Mouse (Mus musculus): Measurements from ENCODE around the gene 6430531B16Rik. TPM values are rescaled to one million over a fixed set of nuclear protein-coding genes. Genes with fewer than 3 reads are reported as not detected.

The 6430531B16Rik gene
- polyA plus RNA-seq, 1 experiment from 2014 or later, result not detected

DNA sequence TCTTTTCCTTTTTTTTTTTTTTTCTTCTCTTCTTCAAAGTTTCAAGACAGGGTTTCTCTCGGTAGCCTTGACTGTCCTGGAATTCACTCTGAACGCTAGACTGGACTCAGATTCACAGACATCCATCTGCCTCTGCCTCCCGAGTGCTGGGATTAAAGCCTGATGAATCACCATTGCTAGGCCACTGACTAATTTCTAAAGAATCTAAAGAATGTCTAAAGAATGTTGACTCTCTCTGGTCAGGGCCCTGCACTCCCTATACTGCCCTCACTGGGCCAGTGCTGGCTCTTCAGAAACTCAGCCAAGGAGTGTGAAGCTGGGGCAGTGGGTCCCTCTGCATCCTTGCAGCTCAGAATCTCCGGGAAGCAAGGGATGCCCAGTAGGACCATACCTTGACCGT, 3.1 kb downstream of the 6430531B16Rik start:
- no peak overlapping the region for H3K4me3 ChIP-seq (ENCODE audit: low read depth, low read length)
- no peaks in the 10 kb centered on the region for H3K4me1 ChIP-seq (replicated peaks; ENCODE audit: control insufficient read depth, insufficient read depth, low read length)
- H3K9ac ChIP-seq (ENCODE audit: low read depth, low read length), result no peak overlapping the region
- ATAC-seq (replicated peaks; ENCODE audit: low FRiP score) (no peak), DNase-seq (ENCODE audit: low spot score) (no peak)
- no peaks in the 10 kb centered on the region for H3K36me3 ChIP-seq (ENCODE audit: control insufficient read depth, insufficient read depth, low read length)
- peaks cover 3% of the 10 kb centered on the region; the same call in 1 of the 2 replicates for H3K27me3 ChIP-seq (replicated peaks; ENCODE audit: control insufficient read depth, insufficient read depth, low read length)
- no peak overlapping the region for H3K4me2 ChIP-seq
- 50% methylated on average over 5 of the region's 5 CpGs for WGBS
- no peak overlapping the region for H3K27ac ChIP-seq (ENCODE audit: low read depth, low read length)
- no peaks in the 10 kb centered on the region for H3K9me3 ChIP-seq (ENCODE audit: control insufficient read depth, low read length)

- no peaks in the 10 kb centered on the region for H3K4me1 ChIP-seq (replicated peaks; ENCODE audit: control insufficient read depth, insufficient read depth, low read length)
- ATAC-seq (replicated peaks; ENCODE audit: low FRiP score) (no peak), DNase-seq (ENCODE audit: low spot score) (no peak)
- H3K36me3 ChIP-seq (ENCODE audit: control insufficient read depth, insufficient read depth, low read length), result no peaks in the 10 kb centered on the region
- 60% methylated on average over 10 of the region's 10 CpGs for WGBS
- no peak overlapping the region for H3K4me2 ChIP-seq
- peaks cover 3% of the 10 kb centered on the region; the same call in 1 of the 2 replicates for H3K27me3 ChIP-seq (replicated peaks; ENCODE audit: control insufficient read depth, insufficient read depth, low read length)
- H3K4me3 ChIP-seq (ENCODE audit: low read depth, low read length), result no peak overlapping the region
- H3K9ac ChIP-seq (ENCODE audit: low read depth, low read length), result no peak overlapping the region
- no peak overlapping the region for H3K27ac ChIP-seq (ENCODE audit: low read depth, low read length)
- H3K9me3 ChIP-seq (ENCODE audit: control insufficient read depth, low read length), result no peaks in the 10 kb centered on the region
Measured at GRCm38 (mm10) chr7:139974307-139974706, 4.2 kb downstream of the 6430531B16Rik start.

- ATAC-seq (replicated peaks; ENCODE audit: low FRiP score) (no peak), DNase-seq (ENCODE audit: low spot score) (no peak)
- Histone ChIP-seq H3K9me3 (ENCODE audit: control insufficient read depth, low read length) (no peaks in the 10 kb centered on the region), H3K27me3 (replicated peaks; ENCODE audit: control insufficient read depth, insufficient read depth, low read length) (peaks cover 3% of the 10 kb centered on the region; the same call in 1 of the 2 replicates), H3K36me3 (ENCODE audit: control insufficient read depth, insufficient read depth, low read length) (no peaks in the 10 kb centered on the region), H3K4me1 (replicated peaks; ENCODE audit: control insufficient read depth, insufficient read depth, low read length) (no peaks in the 10 kb centered on the region), H3K4me2 (no peak overlapping the region), H3K9ac (ENCODE audit: low read depth, low read length) (no peak overlapping the region), H3K27ac (ENCODE audit: low read depth, low read length) (no peak overlapping the region), H3K4me3 (ENCODE audit: low read depth, low read length) (no peak overlapping the region)
Measured at GRCm38 (mm10) chr7:139972923-139973331, 5.6 kb downstream of the 6430531B16Rik start.

GRCm38 (mm10) chr7:139971436-139971835, 7.1 kb downstream of the 6430531B16Rik start:
- no peaks in the 10 kb centered on the region for H3K36me3 ChIP-seq (ENCODE audit: control insufficient read depth, insufficient read depth, low read length)
- H3K9ac ChIP-seq (ENCODE audit: low read depth, low read length), result 0 out of 2 replicates have a peak overlapping the region, but pooled peaks have one; percentile 14
- H3K27me3 ChIP-seq (replicated peaks; ENCODE audit: control insufficient read depth, insufficient read depth, low read length), result no peaks in the 10 kb centered on the region
- no peaks in the 10 kb centered on the region for H3K9me3 ChIP-seq (ENCODE audit: control insufficient read depth, low read length)
- no peak overlapping the region for H3K4me3 ChIP-seq (ENCODE audit: low read depth, low read length)
- ATAC-seq (replicated peaks; ENCODE audit: low FRiP score) (peak; percentile 57), DNase-seq (ENCODE audit: low spot score) (no peak)
- no peak overlapping the region for H3K4me2 ChIP-seq
- no peaks in the 10 kb centered on the region for H3K4me1 ChIP-seq (replicated peaks; ENCODE audit: control insufficient read depth, insufficient read depth, low read length)
- no peak overlapping the region for H3K27ac ChIP-seq (ENCODE audit: low read depth, low read length)
- WGBS, result 42% methylated on average over 6 of the region's 6 CpGs

DNA sequence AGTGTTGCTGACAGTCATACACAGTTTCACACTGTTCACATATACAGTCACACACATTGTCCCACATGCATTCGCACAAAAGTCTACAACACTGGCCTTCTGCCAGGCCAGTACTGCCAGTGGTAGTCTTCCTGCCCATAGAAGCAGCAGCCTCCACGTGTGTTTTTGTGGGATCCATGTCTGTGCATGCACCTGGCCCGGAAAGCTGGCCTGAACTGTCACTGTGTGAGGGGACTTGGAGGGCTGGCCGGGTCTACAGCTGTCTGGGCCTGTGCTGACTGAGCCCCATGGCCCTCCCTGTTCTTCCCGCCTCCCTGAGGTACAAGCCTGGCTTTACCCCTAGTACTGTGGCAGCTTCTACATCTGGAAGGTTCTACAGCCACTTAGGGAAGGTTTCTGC, 7.6 kb downstream of the 6430531B16Rik start:
- ATAC-seq (replicated peaks; ENCODE audit: low FRiP score), result no peak
- H3K36me3 ChIP-seq (ENCODE audit: control insufficient read depth, insufficient read depth, low read length), result no peaks in the 10 kb centered on the region
- H3K9me3 ChIP-seq (ENCODE audit: control insufficient read depth, low read length), result no peaks in the 10 kb centered on the region
- DNase-seq (ENCODE audit: low spot score), result no peak
- H3K4me3 ChIP-seq (ENCODE audit: low read depth, low read length), result no peak overlapping the region
- no peaks in the 10 kb centered on the region for H3K4me1 ChIP-seq (replicated peaks; ENCODE audit: control insufficient read depth, insufficient read depth, low read length)
- no peak overlapping the region for H3K9ac ChIP-seq (ENCODE audit: low read depth, low read length)
- H3K4me2 ChIP-seq, result no peak overlapping the region
- 77% methylated on average over 5 of the region's 5 CpGs for WGBS
- no peak overlapping the region for H3K27ac ChIP-seq (ENCODE audit: low read depth, low read length)
- no peaks in the 10 kb centered on the region for H3K27me3 ChIP-seq (replicated peaks; ENCODE audit: control insufficient read depth, insufficient read depth, low read length)

DNA sequence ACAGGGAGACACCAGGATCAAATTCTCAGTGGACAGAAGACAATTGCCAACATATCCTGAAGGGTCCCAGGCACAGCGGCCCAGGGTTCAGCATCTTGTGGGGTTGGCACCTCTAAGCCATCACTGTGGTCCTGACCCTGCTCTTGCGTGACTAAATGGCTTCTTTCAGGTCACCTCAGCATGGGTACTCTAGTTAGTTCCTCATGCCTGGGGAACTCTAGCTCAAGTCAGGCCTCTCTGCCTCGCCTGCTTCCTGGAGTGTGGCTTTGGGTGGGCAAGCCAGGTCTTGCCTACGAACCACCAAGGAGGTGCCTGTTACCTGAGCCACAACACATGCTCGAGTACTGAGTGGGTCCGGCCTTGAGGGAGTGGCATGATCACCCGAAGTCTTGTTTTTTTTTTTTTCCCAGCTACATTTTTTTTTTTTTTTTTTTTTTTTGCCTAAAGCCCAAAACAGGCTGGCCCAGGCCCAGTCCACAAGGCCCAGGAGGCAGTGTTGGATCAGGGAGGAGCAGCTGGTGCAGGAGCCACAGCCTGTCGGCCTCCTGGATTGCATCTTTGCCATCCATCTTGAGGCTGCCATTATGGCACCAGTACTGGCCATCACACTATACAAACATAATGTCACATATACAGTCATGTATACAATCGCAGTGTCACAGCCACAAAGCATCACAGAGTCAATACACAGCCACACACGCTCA, 8.2 kb downstream of the 6430531B16Rik start:
- no peak overlapping the region for H3K4me3 ChIP-seq (ENCODE audit: low read depth, low read length)
- 81% methylated on average over 10 of the region's 10 CpGs for WGBS
- no peak for ATAC-seq (replicated peaks; ENCODE audit: low FRiP score)

DNA sequence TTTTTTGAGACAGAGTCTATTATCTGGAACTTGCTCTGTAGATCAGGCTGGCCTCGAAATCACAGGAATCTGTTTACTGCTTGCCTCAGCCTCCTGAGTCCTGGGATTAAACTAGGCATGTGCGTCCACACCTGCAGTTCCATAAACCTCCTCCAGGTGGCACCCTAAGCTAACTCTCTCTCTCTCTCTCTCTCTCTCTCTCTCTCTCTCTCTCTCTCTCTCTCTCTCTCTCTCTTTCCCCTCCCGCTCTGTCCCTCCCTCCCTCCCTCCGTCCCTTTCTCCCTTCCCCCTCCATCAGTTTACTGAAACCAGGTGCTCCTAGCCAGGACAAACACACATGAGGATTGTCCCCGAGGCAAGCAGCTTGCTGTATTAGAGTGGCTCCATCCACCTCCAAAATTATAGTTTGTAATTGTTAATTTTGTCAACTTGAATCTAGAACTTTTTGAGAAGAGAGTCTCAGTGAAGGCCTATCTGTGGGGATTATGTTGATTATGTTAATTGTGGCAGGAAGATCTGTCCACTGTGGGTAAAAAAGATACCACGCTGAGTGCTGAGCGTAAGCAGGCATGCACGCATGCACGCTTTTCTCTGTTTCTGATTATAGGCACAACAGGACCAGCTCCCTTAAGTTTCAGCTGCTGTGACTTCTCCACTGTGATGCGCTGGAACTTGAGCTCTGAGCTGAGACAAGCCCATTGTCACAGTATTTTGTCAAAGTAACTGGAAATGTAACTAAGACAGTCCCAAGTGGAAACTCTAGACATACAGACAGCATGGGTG, 9.0 kb downstream of the 6430531B16Rik start:
- Histone ChIP-seq H3K27ac (ENCODE audit: low read depth, low read length) (no peak overlapping the region), H3K36me3 (ENCODE audit: control insufficient read depth, insufficient read depth, low read length) (no peaks in the 10 kb centered on the region), H3K4me1 (replicated peaks; ENCODE audit: control insufficient read depth, insufficient read depth, low read length) (no peaks in the 10 kb centered on the region), H3K27me3 (replicated peaks; ENCODE audit: control insufficient read depth, insufficient read depth, low read length) (no peaks in the 10 kb centered on the region), H3K4me3 (ENCODE audit: low read depth, low read length) (no peak overlapping the region), H3K4me2 (no peak overlapping the region), H3K9me3 (ENCODE audit: control insufficient read depth, low read length) (no peaks in the 10 kb centered on the region), H3K9ac (ENCODE audit: low read depth, low read length) (no peak overlapping the region)
- ATAC-seq (replicated peaks; ENCODE audit: low FRiP score), result no peak
- WGBS, result 42% methylated on average over 10 of the region's 10 CpGs
- no peak for DNase-seq (ENCODE audit: low spot score)

More for the DNA sequence above, 8.2 kb downstream of the 6430531B16Rik start:
- Histone ChIP-seq H3K36me3 (ENCODE audit: control insufficient read depth, insufficient read depth, low read length) (no peaks in the 10 kb centered on the region), H3K27ac (ENCODE audit: low read depth, low read length) (no peak overlapping the region), H3K9me3 (ENCODE audit: control insufficient read depth, low read length) (no peaks in the 10 kb centered on the region), H3K27me3 (replicated peaks; ENCODE audit: control insufficient read depth, insufficient read depth, low read length) (no peaks in the 10 kb centered on the region), H3K9ac (ENCODE audit: low read depth, low read length) (no peak overlapping the region), H3K4me2 (no peak overlapping the region), H3K4me1 (replicated peaks; ENCODE audit: control insufficient read depth, insufficient read depth, low read length) (no peaks in the 10 kb centered on the region)
- no peak for DNase-seq (ENCODE audit: low spot score)

GRCm38 (mm10) chr7:139968428-139968827, 10.1 kb downstream of the 6430531B16Rik start:
- H3K9me3 ChIP-seq (ENCODE audit: control insufficient read depth, low read length), result no peaks in the 10 kb centered on the region
- no peak overlapping the region for H3K27ac ChIP-seq (ENCODE audit: low read depth, low read length)
- H3K4me3 ChIP-seq (ENCODE audit: low read depth, low read length), result no peak overlapping the region
- ATAC-seq (replicated peaks; ENCODE audit: low FRiP score), result no peak
- H3K36me3 ChIP-seq (ENCODE audit: control insufficient read depth, insufficient read depth, low read length), result no peaks in the 10 kb centered on the region
- no peak for DNase-seq (ENCODE audit: low spot score)
- H3K27me3 ChIP-seq (replicated peaks; ENCODE audit: control insufficient read depth, insufficient read depth, low read length), result no peaks in the 10 kb centered on the region
- WGBS, result 55% methylated on average over 5 of the region's 5 CpGs
- no peaks in the 10 kb centered on the region for H3K4me1 ChIP-seq (replicated peaks; ENCODE audit: control insufficient read depth, insufficient read depth, low read length)
- no peak overlapping the region for H3K9ac ChIP-seq (ENCODE audit: low read depth, low read length)
- no peak overlapping the region for H3K4me2 ChIP-seq
